Mouse (Mus musculus) thymus, adult 2 months (tissue): ENCODE data around the gene Btf3.

ENCODE experiments used
- CTCF ChIP-seq: fragments of 200-500 bp; IDR thresholded peaks from 2 replicates; pipeline ENCODE4 v1.5.1; 2012; ENCODE audit warnings: mild to moderate bottlenecking, control low read depth, low read length, moderate library complexity, borderline replicate concordance; ENCODE audit not compliant: control insufficient read depth, poor library complexity, insufficient read depth; ENCODE audit errors: extremely low read depth
- POLR2A ChIP-seq: fragments of 200-500 bp; IDR thresholded peaks from 2 replicates; pipeline ENCODE4 v1.6.1; 2012; ENCODE audit warnings: mild to moderate bottlenecking, low read length, control low read depth, moderate library complexity; ENCODE audit not compliant: control insufficient read depth, poor library complexity, insufficient read depth; ENCODE audit errors: extremely low read depth

- TF ChIP-seq POLR2A (no peak), CTCF (no peak)
Measured at GRCm38 (mm10) chr13:98353709-98354089, 36.9 kb upstream of the Btf3 start.
